Mouse (Mus musculus) adrenal gland, postnatal 25 days (tissue): Measurements from ENCODE around the gene Arg2. TPM values are rescaled to one million over a fixed set of nuclear protein-coding genes. Genes with fewer than 3 reads are reported as not detected.
"Not testable (repeated sequence)": the region's sequence is repeated elsewhere in the genome, so short reads cannot be mapped to it uniquely, and the experiment has no call there.

Experiments used
- DNase-seq: peaks from one replicate; pipeline ENCODE4 v3.0.0; 2021; ENCODE audit warnings: mixed read lengths
- total RNA-seq: library from RNA; stranded (reverse); gene quantifications from 2 replicates; pipeline ENCODE4 v1.2.3, GENCODE M21; 2021

The Arg2 gene
- total RNA-seq, 1 experiment from 2014 or later, result 0.21 TPM

DNA sequence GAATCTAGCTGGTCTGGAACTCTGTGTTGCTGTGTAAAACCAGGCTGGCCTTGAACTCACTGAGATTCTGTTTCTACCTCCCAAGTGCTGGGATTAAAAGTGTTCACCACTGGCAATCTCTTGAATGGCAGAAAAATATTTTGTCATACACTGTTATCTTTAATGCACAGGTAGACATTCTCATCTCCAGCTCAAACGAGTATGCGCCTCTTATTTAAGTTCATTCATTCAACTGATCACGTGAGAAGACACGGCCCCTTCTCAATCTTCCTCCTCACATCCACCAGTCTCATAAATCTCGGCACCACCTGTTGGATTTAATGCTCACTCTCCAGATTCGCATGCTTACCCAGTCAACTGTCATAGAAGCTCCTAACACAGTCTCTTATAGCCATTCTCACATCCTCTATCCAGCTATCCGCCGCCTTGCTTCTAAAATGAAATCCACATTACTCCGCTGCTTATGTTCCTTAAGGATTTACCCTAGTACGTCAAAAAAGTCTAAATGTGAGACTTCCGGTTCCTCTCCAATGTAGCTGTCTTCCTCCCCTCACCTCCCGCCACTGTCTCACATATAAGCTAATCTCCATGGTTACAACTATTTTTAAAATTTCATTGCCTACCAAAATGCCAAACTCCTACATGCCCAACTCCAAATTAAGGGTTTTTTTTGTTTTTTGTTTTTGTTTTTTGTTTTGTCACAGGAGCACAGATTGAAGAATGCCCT is 40.9 kb downstream of the Arg2 start:
- no peak for DNase-seq

DNA sequence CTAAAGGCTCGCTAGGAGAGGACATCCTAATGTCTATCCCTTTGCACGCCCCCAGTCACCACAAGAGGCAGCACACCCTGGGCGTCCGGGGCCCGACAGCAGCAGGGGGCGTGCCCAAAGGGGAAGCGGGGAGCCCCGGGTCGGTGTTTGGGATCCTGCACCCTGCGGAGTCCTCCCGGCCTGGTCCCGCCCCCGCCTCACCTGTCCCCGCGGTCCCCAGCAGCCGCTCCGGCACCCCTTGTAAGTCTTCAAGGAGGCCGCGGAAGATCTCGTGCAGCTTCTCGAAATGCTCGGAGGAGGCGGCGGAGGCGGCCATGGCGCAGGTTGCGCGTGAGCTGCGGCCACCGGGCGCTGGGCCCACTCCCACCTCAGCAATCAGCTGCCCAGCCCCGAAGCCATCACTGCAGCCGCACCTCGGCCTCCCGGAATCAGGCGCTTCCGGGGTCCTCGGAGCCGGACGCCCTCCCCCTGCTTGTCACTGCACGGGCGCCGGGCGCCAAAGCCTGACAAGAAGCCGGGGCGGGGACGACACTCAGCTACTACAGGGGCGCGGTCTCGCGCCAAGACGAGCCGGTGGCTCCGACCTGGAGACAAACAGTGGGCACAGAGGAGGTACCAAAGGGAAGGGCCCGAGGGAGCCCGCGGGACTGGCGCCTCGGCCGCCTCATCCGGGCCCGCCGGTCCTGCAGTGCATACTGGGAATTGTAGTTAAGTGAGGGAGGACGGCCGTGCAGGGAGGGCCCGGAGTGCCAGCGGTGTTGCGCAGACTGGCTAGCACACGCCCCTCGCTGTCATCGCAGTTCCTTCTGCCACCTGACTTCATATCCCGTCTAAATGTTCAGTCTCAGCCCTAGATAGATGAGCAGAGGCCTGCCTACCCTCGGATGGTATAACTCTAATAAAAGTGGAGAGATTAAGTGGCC is 41.7 kb downstream of the Arg2 start, which contains the start of gene Vti1b:
Gene Vti1b (minus strand): TSS at position 649 of the 923 bp plus-strand sequence.
- DNase-seq, result peak; percentile 84

DNA sequence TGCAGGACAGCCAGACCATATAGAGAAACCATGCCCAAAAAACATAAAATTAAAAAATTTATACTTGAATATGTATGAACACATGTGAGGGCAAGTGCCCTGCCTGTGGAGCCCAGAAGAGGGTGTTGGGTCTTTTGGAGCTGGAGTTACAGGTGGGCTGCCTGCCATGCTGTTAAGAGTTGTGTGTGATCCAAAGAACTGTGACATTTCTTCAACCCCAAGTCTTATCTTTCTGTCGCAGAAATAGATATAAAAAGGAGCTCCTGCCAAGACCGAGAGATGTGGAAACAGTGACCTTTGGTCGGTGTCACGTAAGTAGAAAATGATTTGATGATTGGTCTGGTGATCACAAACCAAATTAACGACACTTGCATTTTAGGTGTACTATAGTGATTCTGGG is 43.1 kb downstream of the Arg2 start:
- DNase-seq, result no peak

DNA sequence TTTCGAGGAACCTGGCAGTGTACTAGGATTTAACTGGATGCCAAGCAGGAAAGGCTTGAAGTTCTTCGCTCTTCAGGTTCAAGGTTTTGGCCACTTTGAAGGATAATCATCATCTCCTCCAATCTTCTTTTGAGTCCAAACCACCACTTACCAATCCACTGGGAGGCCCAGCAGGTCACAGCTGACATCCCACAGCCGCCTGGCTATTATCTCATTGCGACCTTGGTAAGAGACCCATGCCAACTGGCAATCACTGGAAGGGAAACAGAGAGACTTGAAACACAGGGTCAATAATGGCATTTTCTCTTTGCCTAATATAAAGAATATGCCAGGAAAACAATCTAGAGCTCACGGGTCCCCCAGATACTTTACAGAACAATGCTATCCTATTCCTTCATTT is 45.4 kb downstream of the Arg2 start:
- DNase-seq, result no peak

DNA sequence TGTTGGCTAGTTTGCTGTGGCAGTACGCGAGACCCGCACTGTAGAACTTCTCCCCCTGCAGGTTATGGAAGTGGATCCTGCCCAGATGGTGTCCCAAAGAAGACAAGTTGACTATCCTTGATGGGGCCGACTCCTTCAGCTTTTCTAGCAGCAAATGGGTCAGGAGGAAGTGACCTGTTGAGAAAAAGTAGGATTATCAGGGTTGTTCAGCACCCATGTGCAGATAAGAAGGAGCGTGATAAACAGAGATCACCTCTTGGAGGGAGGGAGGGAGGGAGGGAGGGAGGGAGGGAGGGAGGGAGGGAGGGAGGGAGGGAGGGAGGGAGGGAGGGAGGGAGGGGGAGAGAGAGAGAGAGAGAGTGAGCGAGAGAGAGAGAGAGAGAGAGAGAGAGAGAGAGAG is 54.6 kb downstream of the Arg2 start:
- DNase-seq, result not testable (repeated sequence)

DNA sequence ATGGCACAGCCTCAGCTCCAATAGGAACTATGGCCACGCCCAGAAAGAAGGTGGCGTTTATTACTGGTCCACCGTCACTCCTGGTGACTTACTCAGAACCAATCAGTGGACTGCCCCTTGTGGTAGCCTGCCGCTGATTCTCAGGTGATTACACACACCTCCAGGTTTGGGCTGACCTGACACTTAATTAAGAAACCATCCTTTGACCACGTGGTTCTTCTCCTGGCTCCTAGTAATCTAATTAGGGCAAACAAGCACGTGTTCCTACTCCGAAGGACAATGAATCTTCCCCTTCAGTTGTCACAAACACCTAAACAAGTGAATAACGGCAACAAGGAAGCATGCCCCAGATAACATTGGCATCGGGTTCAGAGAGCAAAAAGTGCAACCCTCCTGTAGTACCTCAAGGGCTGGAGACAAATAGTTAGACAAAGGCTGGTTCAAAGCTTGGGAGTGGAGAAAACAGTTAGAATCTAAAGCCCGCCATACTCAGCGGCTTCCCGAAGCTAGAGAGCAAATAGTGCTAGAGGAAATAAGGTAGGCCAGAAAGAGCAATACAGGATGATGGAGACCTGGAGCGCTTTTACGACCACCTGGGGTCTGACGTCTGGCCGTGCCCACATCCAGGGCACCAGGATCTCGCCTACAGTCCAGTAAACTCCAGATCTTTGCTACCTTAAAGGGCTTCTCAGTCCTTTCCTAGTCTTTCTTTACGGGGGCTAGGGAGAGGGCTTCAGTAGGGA is 60.5 kb downstream of the Arg2 start:
- peak; percentile 48 for DNase-seq

DNA sequence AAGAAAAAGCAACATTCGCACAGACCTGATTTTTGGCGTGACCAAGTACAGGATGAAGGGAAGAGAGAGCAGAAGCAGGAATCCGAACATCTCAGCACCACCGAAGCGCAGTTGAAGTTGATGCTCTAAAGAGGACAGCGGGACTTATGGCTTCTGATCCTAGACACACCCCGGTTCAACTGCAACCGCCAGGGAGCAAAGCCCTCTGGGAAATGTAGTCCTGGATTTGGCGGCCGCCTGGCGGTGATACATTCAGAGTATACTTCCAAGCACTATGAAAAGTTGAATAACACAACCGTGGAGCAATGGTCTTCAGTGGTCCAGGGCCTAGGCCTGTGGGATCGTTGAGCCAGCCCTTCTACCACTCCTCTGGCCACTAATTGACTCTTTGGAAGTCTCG is 61.1 kb downstream of the Arg2 start:
- DNase-seq, result peak; percentile 70

DNA sequence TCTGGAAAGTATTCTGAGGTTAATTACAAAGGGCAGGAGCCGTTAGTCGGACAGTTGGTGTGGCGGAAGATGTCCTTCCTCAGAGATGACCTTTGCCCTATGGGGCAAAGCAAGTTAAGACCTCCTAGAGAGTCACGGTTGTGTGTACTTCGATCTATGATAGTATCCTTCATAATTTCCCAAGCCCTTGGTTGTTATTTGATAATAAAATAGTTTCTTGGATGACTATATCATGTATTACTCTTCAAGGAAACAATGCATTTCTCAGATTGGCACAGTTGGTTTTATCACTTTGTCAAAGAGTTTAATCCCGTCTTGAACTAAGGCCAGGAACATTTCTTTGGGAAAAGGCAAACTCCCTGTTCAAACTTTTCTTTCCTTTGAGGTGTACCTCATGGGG is 61.6 kb downstream of the Arg2 start, which contains the start of gene Rdh11:
Gene Rdh11 (minus strand): TSS at position 101 of the 400 bp plus-strand sequence.
- DNase-seq, result no peak

DNA sequence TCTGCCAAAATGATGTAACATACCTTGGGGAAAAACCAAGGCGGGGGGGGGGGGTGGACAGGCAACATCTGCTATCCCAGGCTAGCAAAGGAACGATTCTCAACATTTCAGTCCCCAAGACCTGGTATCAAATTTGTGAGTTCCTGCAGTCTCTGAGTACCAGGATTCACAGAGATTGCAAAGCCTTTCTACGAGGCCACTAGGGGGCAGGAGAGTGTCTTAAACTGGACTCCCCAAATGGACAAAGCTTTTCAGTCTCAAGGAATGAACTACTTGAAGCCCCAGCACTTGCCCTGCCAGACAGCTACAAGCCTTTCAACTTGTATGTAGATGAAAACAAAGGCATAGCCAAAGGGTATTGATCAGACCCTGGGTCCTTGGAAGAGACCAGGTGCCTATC is 62.9 kb downstream of the Arg2 start:
- DNase-seq, result peak; percentile 69

DNA sequence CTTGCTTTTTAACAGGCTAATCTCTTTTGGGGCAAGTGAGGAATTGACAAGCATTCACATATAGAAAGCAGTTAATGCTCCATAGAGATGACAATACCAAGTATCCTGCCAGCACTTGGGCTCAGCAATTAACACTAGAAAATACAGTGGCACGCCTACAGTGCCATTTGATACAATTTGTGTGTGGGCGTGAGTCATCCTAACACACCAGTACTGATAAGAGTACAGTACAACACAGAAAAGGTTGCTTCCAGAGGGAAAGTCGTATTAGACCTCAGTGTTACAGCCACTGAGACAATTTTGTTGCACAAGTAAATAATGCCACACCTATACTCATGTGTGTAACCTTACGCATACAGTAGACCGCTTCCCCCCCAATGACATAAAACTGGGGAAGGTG is 66.5 kb downstream of the Arg2 start:
- DNase-seq, result no peak

DNA sequence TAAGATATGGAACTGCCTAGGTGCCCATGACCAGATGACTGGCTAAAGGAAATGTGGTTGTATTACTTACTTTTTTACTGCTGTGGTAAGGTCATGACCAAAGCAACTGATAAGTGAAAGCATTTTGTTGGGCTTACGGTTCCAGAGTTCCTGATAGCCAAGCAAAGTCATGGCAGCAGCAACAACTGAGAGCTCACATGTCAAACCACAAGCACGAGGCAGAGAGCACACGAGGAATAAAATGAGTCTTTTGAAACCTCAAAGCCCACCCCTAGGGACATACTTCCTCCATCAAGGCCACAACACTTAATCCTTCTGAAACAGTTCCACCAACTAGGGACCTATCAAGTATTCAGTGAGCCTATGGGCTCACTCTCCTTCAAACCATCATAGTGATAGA is 71.3 kb downstream of the Arg2 start:
- no peak for DNase-seq

Other genes starting within 250 kb of the Arg2 start
- gene Plek2, start 223.8 kb upstream of the Arg2 start, total RNA-seq, result not detected in 2 replicates
- gene Tmem229b, start 123.2 kb upstream of the Arg2 start, total RNA-seq, result 5.2 and 9.0 TPM in 2 replicates
- 1.8 and 2.1 TPM in 2 replicates for gene Plekhh1, start 101.6 kb upstream of the Arg2 start, total RNA-seq
- 10.6 and 12.2 TPM in 2 replicates for gene Pigh, start 41.1 kb upstream of the Arg2 start, total RNA-seq
- 97.2 and 122 TPM in 2 replicates for gene Vti1b, start 41.9 kb downstream of the Arg2 start, total RNA-seq
- 28.7 and 30.6 TPM in 2 replicates for gene Rdh11, start 61.5 kb downstream of the Arg2 start, total RNA-seq
- 0.57 and 0.82 TPM in 2 replicates for gene Rdh12, start 78.1 kb downstream of the Arg2 start, total RNA-seq
- 25.3 and 30.1 TPM in 2 replicates for gene Zfyve26, start 165.5 kb downstream of the Arg2 start, total RNA-seq
- gene Rad51b, start 166.5 kb downstream of the Arg2 start, total RNA-seq, result 1.3 and 1.6 TPM in 2 replicates